Mouse (Mus musculus) gastrocnemius, adult 8-10 months (tissue): ENCODE results near the gene Mapkapk2. TPM values are rescaled to one million over a fixed set of nuclear protein-coding genes. Genes with fewer than 3 reads are reported as not detected.

Experiments
- DNase-seq, 2 experiments: peaks; one replicate each; pipeline ENCODE4 v3.0.0; 2022; ENCODE audit warnings: low spot score in 2 of 2
- total RNA-seq, 4 experiments: library from RNA; stranded (reverse); gene quantifications; 2 replicates each; pipeline ENCODE4 v1.2.4; 2022

Gene Mapkapk2
- total RNA-seq, 4 experiments from 2014 or later, result 215 to 257 (median 231) TPM

DNA sequence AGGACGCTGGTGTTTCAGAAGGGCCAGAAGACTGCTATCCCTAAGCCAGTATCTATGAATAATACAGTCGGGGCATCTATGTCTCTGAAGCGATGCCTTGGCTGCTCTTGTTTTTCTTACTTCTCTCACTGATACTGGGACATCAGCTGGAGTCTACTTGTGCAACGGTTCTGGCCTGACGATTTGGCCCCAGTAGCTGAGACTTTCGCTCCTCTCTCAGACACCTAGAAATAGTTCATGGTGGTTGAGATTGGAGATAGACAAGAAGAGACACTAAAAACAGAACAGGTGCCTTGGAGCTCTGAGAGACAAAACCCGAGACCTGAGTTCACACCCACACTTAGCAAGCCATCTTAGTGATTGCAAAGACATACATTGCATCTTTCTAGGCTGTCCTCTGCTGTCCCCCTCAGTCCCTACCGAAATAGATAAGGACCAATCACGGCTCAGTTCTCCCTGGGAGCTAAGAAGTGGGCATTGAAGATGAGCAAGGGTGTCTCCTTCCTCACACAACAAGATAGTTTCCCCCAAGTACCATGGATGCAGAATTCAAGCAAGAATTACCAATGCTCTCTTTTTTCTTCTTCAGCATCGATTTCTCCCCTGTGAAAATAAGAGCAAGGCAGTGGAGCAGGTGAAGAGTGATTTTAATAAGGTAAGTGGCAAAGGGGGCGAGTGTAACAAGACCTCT is 75.6 kb downstream of the Mapkapk2 start:
- no peak for DNase-seq

DNA sequence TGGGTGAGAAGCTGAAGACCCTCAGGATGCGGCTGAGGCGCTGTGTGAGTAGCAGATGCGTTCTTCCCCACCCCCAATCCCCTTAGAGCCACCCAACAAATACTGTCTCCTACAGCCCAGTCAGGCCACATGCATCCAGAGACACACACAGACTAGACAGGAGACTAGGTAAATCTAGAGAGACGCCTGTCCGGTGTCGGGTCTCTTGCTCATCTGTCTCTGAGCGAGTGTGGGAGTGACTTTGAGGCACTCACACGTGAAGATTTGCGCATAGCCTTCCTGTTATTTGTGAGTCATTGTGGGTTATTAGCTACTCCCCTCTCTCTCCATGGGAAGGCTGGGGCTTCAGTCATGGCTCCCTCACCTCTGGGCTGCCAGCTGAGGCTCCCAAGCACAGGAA is 76.2 kb downstream of the Mapkapk2 start:
- DNase-seq, result no peak

DNA sequence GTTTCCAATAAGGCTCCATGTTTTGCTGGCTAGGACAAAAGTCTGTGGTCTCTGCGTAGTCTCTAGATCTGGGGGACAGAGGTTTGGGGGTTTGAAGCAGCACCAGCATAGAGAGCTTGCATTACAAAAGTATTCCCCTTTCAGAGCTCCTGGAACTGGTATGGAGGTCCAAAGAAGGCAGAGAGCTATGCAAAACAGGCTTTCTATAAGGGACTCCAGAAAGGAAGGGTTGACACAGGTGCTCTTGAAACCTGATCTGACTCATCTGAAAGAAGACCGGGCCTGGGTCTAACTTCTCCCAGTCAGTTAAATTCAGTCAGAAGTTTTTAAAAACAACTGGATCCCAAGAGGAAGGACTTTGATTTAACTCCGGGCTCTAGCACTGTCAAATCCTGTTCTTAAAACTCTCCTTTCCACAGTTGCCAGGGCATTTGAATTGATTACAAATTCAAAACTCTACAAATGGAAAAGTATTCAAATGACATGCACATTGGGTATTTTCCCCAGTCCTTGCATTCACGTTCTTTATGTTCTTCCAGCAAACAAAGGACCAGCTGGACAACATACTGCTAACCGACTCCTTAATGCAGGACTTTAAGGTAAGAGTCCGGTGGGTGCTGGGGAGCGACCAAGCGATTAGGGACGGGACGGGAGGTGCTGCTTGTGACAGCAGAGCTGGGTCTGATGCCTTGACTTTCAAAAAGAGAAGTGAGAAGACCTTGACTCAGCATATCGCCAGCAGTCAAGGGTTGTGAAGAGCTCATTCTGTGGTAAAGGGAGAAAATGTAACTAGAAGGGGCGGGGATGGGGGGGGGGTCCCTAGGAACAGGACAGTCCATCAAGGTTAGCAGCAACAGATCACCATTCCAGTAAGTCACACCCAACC is 77.0 kb downstream of the Mapkapk2 start:
- DNase-seq, result no peak

DNA sequence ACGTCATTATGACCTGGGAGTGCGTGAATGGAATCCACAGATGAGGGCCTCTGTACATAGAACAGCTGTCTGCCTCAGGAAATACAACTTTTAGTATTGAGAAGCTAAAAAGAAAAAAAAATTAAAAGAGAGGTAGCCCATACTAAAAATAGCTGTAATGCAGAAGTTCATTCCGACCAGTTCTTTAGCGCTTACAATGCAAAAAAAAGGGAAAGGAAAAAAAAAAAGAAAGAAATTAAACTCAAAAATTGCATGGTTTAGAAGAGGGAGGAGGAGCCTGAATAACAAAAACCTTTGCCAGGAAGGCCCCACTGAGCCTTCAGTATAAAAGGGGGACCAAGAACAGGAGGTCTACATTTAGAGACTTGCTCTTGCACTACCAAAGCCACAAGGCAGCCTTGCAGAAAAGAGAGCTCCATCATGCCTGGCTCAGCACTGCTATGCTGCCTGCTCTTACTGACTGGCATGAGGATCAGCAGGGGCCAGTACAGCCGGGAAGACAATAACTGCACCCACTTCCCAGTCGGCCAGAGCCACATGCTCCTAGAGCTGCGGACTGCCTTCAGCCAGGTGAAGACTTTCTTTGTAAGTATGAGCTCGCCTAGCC is 78.0 kb downstream of the Mapkapk2 start, which contains the start of gene Il10:
Gene Il10 (plus strand): TSS at position 354 of the 607 bp plus-strand sequence.
- no peak for DNase-seq

DNA sequence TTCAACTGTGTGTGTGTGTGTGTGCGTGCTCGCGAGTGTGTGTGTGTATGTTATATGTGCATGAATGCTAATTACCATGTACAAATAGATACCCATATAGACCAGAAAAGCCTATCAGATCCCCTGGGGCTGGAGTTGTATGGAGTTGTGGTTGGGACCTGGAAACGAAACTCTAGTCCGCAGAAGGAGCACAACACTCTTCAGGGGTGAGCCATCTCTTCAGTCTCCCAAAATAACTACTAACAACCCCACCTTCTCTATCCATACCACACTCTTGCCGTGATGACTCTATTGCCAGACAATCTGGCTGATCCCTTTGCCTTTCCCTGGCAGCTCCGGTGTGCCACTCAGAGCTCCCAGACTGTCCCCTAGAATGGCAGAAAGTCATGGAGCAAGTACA is 81.7 kb downstream of the Mapkapk2 start:
- DNase-seq, result no peak

DNA sequence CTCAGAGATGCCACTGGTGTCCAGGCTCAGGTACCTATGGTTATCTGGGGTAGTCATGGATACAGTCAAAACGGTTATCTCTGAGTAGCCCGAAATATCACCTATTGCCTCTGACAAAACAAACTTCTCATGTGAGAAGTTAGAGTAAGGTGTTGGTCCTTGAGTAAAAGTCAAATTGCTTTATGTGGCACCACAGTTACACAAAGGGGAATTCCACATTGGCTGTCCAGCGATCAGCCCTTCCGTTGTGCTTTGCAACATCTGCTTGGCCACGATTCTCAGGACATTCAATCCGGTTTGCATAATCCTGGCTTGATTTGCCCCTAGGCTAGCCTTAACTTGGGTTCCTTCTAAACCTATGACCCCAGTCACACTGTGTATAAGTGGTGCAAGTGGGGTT is 82.3 kb downstream of the Mapkapk2 start:
- DNase-seq, result no peak

DNA sequence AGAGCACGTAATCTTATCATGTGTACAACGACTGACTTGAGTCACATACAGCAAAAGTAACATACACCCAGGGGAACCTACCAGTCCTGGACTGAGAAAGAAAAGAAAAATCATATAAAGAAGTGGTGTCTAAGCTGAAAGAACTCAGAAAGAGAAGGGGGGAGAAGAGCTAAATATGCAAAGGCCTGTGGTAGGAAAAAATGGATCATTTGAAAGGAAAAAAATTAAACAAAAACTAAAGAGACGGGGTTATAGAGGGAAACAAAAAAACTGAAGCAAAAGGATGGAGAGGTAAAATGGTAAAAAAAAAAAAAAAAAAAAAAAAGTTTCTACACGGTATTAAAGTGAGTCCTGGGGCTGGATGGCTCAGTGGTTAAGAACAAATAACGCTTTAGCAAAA is 83.7 kb downstream of the Mapkapk2 start:
- DNase-seq, result no peak

DNA sequence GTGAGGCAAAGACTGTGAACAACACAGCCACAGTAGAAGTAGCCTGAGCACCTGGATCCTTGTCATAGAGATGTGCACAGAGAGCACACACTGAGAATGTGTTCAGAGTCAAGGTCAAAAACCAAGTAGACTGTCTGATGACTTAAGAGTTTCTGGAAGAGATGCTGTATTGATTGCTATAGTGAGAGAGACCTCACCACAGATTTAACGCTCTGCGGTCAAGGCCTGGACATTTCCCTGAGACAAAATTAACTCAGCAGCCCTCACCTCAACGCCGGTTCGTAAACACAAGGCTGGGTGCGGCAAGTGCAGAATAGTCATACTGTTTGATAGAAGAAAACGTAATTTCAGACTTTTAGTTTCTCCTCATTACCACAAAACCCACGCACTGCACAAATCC is 85.1 kb downstream of the Mapkapk2 start:
- DNase-seq, result no peak

DNA sequence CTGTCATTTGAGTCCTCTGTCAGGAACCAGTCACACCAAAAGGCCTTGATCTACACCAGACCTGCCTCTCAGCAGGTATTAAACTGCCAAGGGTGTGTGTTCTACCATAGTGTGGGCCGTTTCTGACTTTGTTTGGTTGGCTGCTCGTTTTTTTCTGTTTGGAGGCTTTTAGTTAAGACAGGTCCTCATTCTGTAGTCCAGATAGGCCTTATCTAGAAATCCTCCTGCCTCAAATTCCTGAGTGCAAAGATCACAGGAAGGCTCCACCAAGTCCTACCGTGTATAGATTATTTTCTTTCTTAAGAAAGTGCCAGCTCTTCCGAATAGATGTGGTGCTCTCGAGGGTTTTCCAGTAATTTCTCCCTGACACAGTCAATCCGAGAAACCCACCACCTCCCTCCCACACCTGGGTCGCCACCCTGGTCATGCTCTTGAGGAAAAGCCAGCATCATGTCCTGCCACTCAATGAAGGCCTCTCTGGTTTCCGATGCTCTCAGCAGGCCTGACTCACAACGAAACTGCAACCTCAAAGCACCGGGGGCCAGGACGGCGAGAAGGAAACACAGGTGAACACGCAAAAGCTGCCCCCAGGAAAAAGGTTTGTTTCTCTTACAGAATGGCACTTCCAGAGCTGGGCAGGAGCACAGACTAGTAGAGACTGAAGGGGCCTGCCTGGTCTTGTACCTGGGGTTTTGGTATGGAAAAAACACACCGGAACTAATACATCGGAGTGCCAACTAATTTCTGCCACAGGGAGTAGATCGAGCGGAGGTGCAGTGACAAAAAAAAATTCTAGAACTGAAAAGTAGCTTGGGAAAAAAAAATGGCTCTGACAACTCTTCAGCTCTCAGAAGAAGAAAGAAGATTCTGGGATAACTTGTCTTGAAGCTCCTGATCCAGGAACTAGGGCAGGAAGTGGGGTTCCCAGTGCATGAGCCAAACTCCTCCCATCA is 87.1 kb downstream of the Mapkapk2 start:
- no peak for DNase-seq

DNA sequence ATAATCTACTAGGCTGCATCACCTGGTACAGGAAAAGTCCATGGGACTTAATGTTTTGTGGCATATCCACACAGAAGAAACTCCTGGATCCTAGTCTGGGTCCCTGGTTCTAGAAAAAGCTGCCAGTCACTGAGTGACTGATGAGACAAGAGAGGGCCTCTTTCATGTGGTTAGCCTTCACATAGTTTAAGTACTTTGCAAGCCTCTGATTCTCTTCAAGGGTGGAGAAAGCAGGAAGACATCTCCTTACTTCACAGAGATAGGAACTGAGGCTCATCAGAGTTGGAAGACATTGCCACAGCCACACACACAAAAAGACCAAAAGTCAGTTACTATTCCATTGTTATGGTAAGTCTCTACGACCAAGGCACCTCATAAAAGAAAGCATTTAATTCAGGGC is 91.6 kb downstream of the Mapkapk2 start:
- DNase-seq, result no peak

Other genes starting within 250 kb of the Mapkapk2 start
- gene Fcmr, start 232.2 kb downstream of the Mapkapk2 start, total RNA-seq, result not detected
- gene Il24, start 210.4 kb downstream of the Mapkapk2 start, total RNA-seq, result not detected
- not detected for gene Il20, start 186.4 kb downstream of the Mapkapk2 start, total RNA-seq
- under 1 TPM in 1 of 4 experiments, not detected in 3; 0.43 TPM for gene Il19, start 157.7 kb downstream of the Mapkapk2 start, total RNA-seq
- not detected for gene Il10, start 78.0 kb downstream of the Mapkapk2 start, total RNA-seq
- gene Dyrk3, start 40.5 kb upstream of the Mapkapk2 start, total RNA-seq, result not detected
- 10 to 100 TPM; 27.9 to 30.4 (median 29.3) TPM for gene Eif2d, start 55.4 kb upstream of the Mapkapk2 start, total RNA-seq
- gene Rassf5, start 147.4 kb upstream of the Mapkapk2 start, total RNA-seq, result 1 to 10 TPM in 1 of 4 experiments, under 1 TPM in 2, not detected in 1; 0.35 to 1.1 (median 0.39) TPM
- 1 to 10 TPM in 1 of 4 experiments, under 1 TPM in 2, not detected in 1; 0.41 to 1.4 (median 0.70) TPM for gene Ikbke, start 181.8 kb upstream of the Mapkapk2 start, total RNA-seq